Mouse (Mus musculus): ENCODE data around the gene Wdpcp.

DNA sequence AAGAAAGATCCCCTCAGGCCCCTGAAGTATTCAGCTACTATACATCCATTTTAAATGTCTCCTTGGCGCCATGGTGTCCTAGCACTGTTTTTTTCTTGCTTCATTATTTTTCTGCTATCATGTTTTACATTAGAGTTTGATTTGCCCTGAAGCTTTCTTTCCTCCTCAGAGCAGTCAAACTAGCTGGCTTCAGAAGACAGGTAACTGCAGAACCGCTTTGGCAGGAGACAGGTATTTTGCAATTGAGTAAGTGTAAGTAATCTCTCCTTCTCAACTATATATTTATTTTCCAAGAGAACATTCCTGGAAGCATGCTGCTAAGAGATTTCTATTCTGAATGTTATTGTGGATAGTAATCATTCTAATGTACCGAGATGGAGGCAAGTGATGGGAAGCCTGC, 74.1 kb downstream of the Wdpcp start:
- TF ChIP-seq CTCF (IDR thresholded peaks at IDR 0.05; ENCODE audit: borderline replicate concordance, extremely low read depth, insufficient read depth, insufficient read length) = no peak
- no peak for TF ChIP-seq POLR2A (IDR thresholded peaks at IDR 0.05; ENCODE audit: borderline replicate concordance, extremely low read depth, insufficient read depth, insufficient read length, poor library complexity, severe bottlenecking)
